Mouse (Mus musculus) G1E (cell line): ENCODE measurements around the gene Nsmce4a.

Experiments used
- CTCF ChIP-seq: IDR thresholded peaks from 2 replicates; pipeline ENCODE4 v1.5.1; 2012; ENCODE audit warnings: low read depth, low read length, inconsistent platforms, mixed read lengths
- GATA1 ChIP-seq: IDR thresholded peaks from 2 replicates; pipeline ENCODE4 v1.6.1; 2012; ENCODE audit warnings: borderline replicate concordance, low read length, inconsistent platforms, mixed read lengths
- GATA2 ChIP-seq: IDR thresholded peaks from 2 replicates; pipeline ENCODE4 v1.6.1; 2012; ENCODE audit warnings: low read depth, low read length, inconsistent platforms, borderline replicate concordance
- POLR2AphosphoS5 ChIP-seq: IDR thresholded peaks from 2 replicates; pipeline ENCODE4 v1.6.1; 2012; ENCODE audit warnings: low read depth, low read length, inconsistent platforms; ENCODE audit not compliant: insufficient replicate concordance
- TAL1 ChIP-seq: conservative IDR thresholded peaks from 2 replicates; pipeline ENCODE4 v1.6.1; 2012; ENCODE audit warnings: low read depth, low read length, inconsistent platforms, mixed read lengths

DNA sequence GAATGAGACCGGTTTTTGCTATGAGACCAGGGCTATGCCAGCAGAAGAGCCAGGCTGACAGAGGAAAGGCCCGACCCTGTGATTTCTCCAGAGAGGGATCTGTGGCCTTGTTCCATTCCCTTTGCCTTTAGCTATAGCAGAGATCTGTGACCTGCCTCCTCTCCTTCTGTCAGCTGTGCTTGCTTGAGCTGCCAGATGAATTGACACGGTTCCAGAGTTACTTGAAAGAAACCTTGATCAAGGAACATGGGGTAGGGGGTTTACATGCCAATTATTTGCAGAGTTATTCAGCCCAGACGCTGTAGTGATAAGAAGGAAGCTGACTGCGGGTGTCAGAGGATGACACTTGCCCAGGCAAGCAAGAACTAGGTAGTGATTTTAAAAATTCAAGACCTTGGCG, 24.6 kb upstream of the Nsmce4a start:
- TF ChIP-seq CTCF (no peak), GATA1 (no peak), POLR2AphosphoS5 (no peak), GATA2 (no peak), TAL1 (no peak)
